Comparison of ENCODE assay signal across 7 mouse cellular contexts in genomic region chr7:120679023-120679422, GRCm38 (mm10). TPM values are rescaled to one million over a fixed set of nuclear protein-coding genes. Genes with fewer than 3 reads are reported as not detected.
DNase-seq lines count a peak whose midpoint lies in the region; ATAC-seq and TF ChIP-seq lines count a peak whose summit lies in the region.

No protein-coding gene starts in this region.

- peak overlapping the region; percentile 69 for H3K4me2 ChIP-seq in heart, postnatal 0 days (ENCODE audit: low read depth, low read length)
- H3K4me2 ChIP-seq in lung, postnatal 0 days (replicated peaks; ENCODE audit: low read depth, low read length): peak overlapping the region; percentile 72

- no peak overlapping the region for H3K27ac ChIP-seq in heart, postnatal 0 days (ENCODE audit: low read depth)
- H3K27ac ChIP-seq in lung, postnatal 0 days (ENCODE audit: low read length): no peak overlapping the region

- H3K9ac ChIP-seq in heart, postnatal 0 days (replicated peaks; ENCODE audit: low read depth, low read length): no peak overlapping the region; the same call in 1 of the 2 replicates
- no peak overlapping the region for H3K9ac ChIP-seq in lung, postnatal 0 days (replicated peaks; ENCODE audit: low read depth)

- ATAC-seq in heart, postnatal 0 days (ENCODE audit: insufficient read depth, low read depth): no peak
- ATAC-seq in lung, postnatal 0 days: peak; percentile 37

- TF ChIP-seq CTCF in heart, postnatal 0 days (IDR thresholded peaks at IDR 0.05; ENCODE audit: low read depth): no peak
- no peak for TF ChIP-seq CTCF in lung, postnatal 0 days (IDR thresholded peaks at IDR 0.05)

- intact Hi-C loops in gastrocnemius, postnatal 36 days (cut with DNase I): loop anchor here (5.0 kb wide), 2 partner anchors 48 to 238 kb away; partner anchors contain the start of gene Polr3e

- H3K36me3 ChIP-seq in heart, postnatal 0 days (replicated peaks; ENCODE audit: control insufficient read depth, insufficient read depth, low read length): no peaks in the 10 kb centered on the region
- no peaks in the 10 kb centered on the region for H3K36me3 ChIP-seq in lung, postnatal 0 days (ENCODE audit: insufficient read depth, low read length)

- no peaks in the 10 kb centered on the region for H3K9me3 ChIP-seq in heart, postnatal 0 days (replicated peaks; ENCODE audit: control insufficient read depth, low read length)
- H3K9me3 ChIP-seq in lung, postnatal 0 days (ENCODE audit: low read length): no peaks in the 10 kb centered on the region

- DNase-seq in right cerebral cortex, adult 18-20 months: peak; percentile 23
- no peak for DNase-seq in right cerebral cortex, postnatal 14 days
- DNase-seq in heart, postnatal 0 days (ENCODE audit: low spot score): no peak
- DNase-seq in lung, postnatal 0 days (ENCODE audit: low spot score): peak; percentile 75
- no peak for DNase-seq in urinary bladder, postnatal 4 days (ENCODE audit: low spot score in 2 of 2)
- no peak for DNase-seq in MN1 (ENCODE audit: low spot score)
- no peak for DNase-seq in gastrocnemius, postnatal 36 days

- no peak for TF ChIP-seq EP300 in heart, postnatal 0 days (IDR thresholded peaks at IDR 0.05; ENCODE audit: low read depth)
- TF ChIP-seq EP300 in lung, postnatal 0 days (IDR thresholded peaks at IDR 0.05): no peak

- peak overlapping the region; percentile 89 for H3K4me3 ChIP-seq in heart, postnatal 0 days (ENCODE audit: low read depth, low read length)
- H3K4me3 ChIP-seq in lung, postnatal 0 days (ENCODE audit: low read depth, low read length): peak overlapping the region; percentile 91; the same call in 1 of the 2 replicates

- 31% methylated on average over 8 of the region's 8 CpGs for WGBS in heart, postnatal 0 days
- WGBS in lung, postnatal 0 days: 6% methylated on average over 8 of the region's 8 CpGs

- H3K27me3 ChIP-seq in heart, postnatal 0 days (ENCODE audit: control insufficient read depth, insufficient read depth, low read length): no peaks in the 10 kb centered on the region
- no peaks in the 10 kb centered on the region for H3K27me3 ChIP-seq in lung, postnatal 0 days (replicated peaks; ENCODE audit: insufficient read depth, low read length)

- peaks cover 48% of the 10 kb centered on the region for H3K4me1 ChIP-seq in heart, postnatal 0 days (ENCODE audit: control insufficient read depth, insufficient read depth)
- H3K4me1 ChIP-seq in lung, postnatal 0 days (ENCODE audit: insufficient read depth, low read depth, low read length): peaks cover 7% of the 10 kb centered on the region

RNA-seq across cellular contexts. Expression of gene Mosmo, which starts 1.6 kb away (rescaled TPM):
- total RNA-seq in heart, postnatal 0 days (2014; rRNA removed; ENCODE audit: low replicate concordance): 17.4 and 51.1 TPM in 2 replicates
- polyA plus RNA-seq in heart, postnatal 0 days (2015; fragmentation: Nextera tagmentation; extraction: Ambion mirVana): 9.9 and 11.7 TPM in 2 replicates
- polyA plus RNA-seq in lung, postnatal 0 days (2015; fragmentation: Nextera tagmentation; extraction: Ambion mirVana): 13.1 and 13.2 TPM in 2 replicates
- 10 to 100 TPM; 16.4 to 16.7 TPM for total RNA-seq in gastrocnemius, postnatal 36 days (2021)

RNA-seq across cellular contexts. Expression of gene Pdzd9, which starts 8.9 kb away (rescaled TPM):
- total RNA-seq in heart, postnatal 0 days (2014; rRNA removed; ENCODE audit: low replicate concordance): not detected in 2 replicates
- polyA plus RNA-seq in heart, postnatal 0 days (2015; fragmentation: Nextera tagmentation; extraction: Ambion mirVana): 0.37 and 0.44 TPM in 2 replicates
- polyA plus RNA-seq in lung, postnatal 0 days (2015; fragmentation: Nextera tagmentation; extraction: Ambion mirVana): 0.24 and 0.31 TPM in 2 replicates
- not detected for total RNA-seq in gastrocnemius, postnatal 36 days (2021)

RNA-seq across cellular contexts. Expression of gene Uqcrc2, which starts 44.0 kb away (rescaled TPM):
- total RNA-seq in heart, postnatal 0 days (2014; rRNA removed; ENCODE audit: low replicate concordance): 734 and 751 TPM in 2 replicates
- 791 and 812 TPM in 2 replicates for polyA plus RNA-seq in heart, postnatal 0 days (2015; fragmentation: Nextera tagmentation; extraction: Ambion mirVana)
- polyA plus RNA-seq in lung, postnatal 0 days (2015; fragmentation: Nextera tagmentation; extraction: Ambion mirVana): 118 and 123 TPM in 2 replicates
- 100 to 1,000 TPM; 505 to 521 TPM for total RNA-seq in gastrocnemius, postnatal 36 days (2021)

Comparison
In these comparisons a context has a peak if more than half of its experiments do, and no peak if none do; other contexts are left out.
1. DNase-seq: peak in right cerebral cortex, adult 18-20 months (single experiment) and lung, postnatal 0 days (single experiment); none in right cerebral cortex, postnatal 14 days (single experiment), heart, postnatal 0 days (single experiment), urinary bladder, postnatal 4 days (0 of 2), MN1 (single experiment) and gastrocnemius, postnatal 36 days (0 of 2).